Mouse (Mus musculus) stomach, postnatal 0 days (tissue): ENCODE measurements around the gene Map2k5. TPM values are rescaled to one million over a fixed set of nuclear protein-coding genes. Genes with fewer than 3 reads are reported as not detected.

Experiments
- ATAC-seq: fragments of 200-750 bp; cut with Nextera tagmentation; 2 replicates; pipeline ENCODE4 v1.8.0; 2017; ENCODE audit not compliant: low FRiP score, low TSS enrichment
- DNase-seq: peaks from one replicate; pipeline ENCODE4 v3.0.0-alpha.2; 2016; ENCODE audit warnings: low spot score
- H3K27ac ChIP-seq: fragments of 300-500 bp; sonication (generic); replicated peaks from 2 replicates; pipeline ENCODE4 v1.5.1; 2014; ENCODE audit warnings: mild to moderate bottlenecking, control low read depth
- H3K27me3 ChIP-seq: fragments of 300-500 bp; sonication (generic); 2 replicates; pipeline ENCODE4 v1.6.1; 2014; ENCODE audit warnings: low read length; ENCODE audit not compliant: control insufficient read depth, insufficient read depth
- H3K36me3 ChIP-seq: fragments of 300-500 bp; sonication (generic); 2 replicates; pipeline ENCODE4 v1.6.1; 2014; ENCODE audit warnings: low read length, mixed read lengths; ENCODE audit not compliant: control insufficient read depth, insufficient read depth
- H3K4me1 ChIP-seq: fragments of 300-500 bp; sonication (generic); replicated peaks from 2 replicates; pipeline ENCODE4 v1.6.1; 2014; ENCODE audit warnings: antibody characterized with exemption; ENCODE audit not compliant: control insufficient read depth, insufficient read depth
- H3K4me2 ChIP-seq: fragments of 300-500 bp; sonication (generic); replicated peaks from 2 replicates; pipeline ENCODE4 v1.6.1; 2014; ENCODE audit warnings: low read depth, mild to moderate bottlenecking, control low read depth, moderate library complexity
- H3K4me3 ChIP-seq: fragments of 300-500 bp; sonication (generic); 2 replicates; pipeline ENCODE4 v1.5.1; 2014; ENCODE audit warnings: low read depth, low read length, control low read depth
- H3K9ac ChIP-seq: fragments of 300-500 bp; sonication (generic); 2 replicates; pipeline ENCODE4 v1.6.1; 2014; ENCODE audit warnings: mild to moderate bottlenecking, low read length, control low read depth, mixed read lengths
- H3K9me3 ChIP-seq: fragments of 300-500 bp; sonication (generic); 2 replicates; pipeline ENCODE4 v1.6.1; 2016; ENCODE audit warnings: low read length; ENCODE audit not compliant: control insufficient read depth
- CTCF ChIP-seq: IDR thresholded peaks from 2 replicates; pipeline ENCODE4 v1.5.1; 2016; ENCODE audit warnings: antibody characterized with exemption, low read depth, mild to moderate bottlenecking, moderate library complexity
- EP300 ChIP-seq: optimal IDR thresholded peaks from 2 replicates; pipeline ENCODE3; 2016; ENCODE audit warnings: antibody characterized with exemption
- WGBS: fragments of 180-500 bp; shearing (Covaris S2); extraction: QIAGEN DNeasy Blood & Tissue Kit; methylation state at CpG from one replicate; pipeline ENCODE4 v1.1.7; 2014; 5-methylcytosine and 5-hydroxymethylcytosine counted together
- polyA plus RNA-seq: library from polyadenylated mRNA; unstranded; fragments of >200 nt; fragmentation: Nextera tagmentation; extraction: Ambion mirVana; gene quantifications from 2 replicates; pipeline ENCODE4 v1.2.1, GENCODE M21; 2015

The Map2k5 gene
- polyA plus RNA-seq, 1 experiment from 2014 or later = 14.9 TPM

DNA sequence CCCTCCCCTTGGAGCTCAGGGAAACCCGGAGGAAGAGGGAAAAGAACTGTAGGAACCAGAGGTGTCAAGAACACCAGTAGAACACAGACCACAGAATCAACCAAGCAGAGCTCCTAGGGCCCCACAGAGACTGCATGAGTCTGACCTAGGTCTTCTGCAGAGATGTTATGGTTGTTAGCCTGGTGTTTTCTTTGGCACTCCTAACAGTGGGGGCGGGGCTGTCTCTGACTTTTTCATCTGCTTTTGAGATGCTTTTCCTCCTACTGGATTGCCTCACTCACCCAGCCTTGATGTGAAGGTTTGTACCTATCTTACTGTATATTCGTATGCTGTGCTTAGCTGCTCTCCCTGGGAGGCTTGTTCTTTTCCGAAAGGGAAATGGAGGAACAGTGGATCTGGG lies 23.5 kb downstream of the Map2k5 start:
- DNase-seq = no peak
- TF ChIP-seq CTCF = no peak
- TF ChIP-seq EP300 = no peak
- ATAC-seq = no peak
- Histone ChIP-seq H3K9me3 (no peaks in the 10 kb centered on the region), H3K36me3 (no peaks in the 10 kb centered on the region; the same call in 1 of the 2 replicates), H3K4me2 (no peak overlapping the region), H3K9ac (no peak overlapping the region), H3K4me1 (no peaks in the 10 kb centered on the region), H3K27me3 (no peaks in the 10 kb centered on the region), H3K4me3 (no peak overlapping the region), H3K27ac (no peak overlapping the region)
- 89% methylated on average over 4 of the region's 4 CpGs for WGBS

DNA sequence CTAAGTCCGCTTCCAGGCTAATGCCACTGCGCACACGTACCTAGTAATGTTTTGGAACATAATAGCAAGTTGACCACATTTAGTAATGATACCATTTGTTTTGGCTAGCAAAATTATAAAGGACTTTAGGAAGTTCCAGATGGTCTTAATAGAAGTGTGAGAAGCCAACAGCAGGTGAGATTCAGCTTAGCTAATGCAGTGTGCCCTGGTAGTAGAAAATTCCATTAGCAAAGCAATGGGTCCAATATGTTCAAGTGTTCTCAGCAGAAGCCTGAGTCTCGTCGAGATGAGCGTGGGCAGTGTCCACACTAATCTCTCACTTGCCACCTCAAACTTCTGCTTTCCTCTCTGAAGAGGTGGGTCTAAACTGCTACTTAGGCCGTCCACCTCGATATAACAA lies 27.7 kb downstream of the Map2k5 start:
- Histone ChIP-seq H3K36me3 (no peaks in the 10 kb centered on the region), H3K4me2 (no peak overlapping the region), H3K9ac (no peak overlapping the region), H3K9me3 (no peaks in the 10 kb centered on the region), H3K4me3 (no peak overlapping the region), H3K4me1 (no peaks in the 10 kb centered on the region), H3K27ac (no peak overlapping the region), H3K27me3 (no peaks in the 10 kb centered on the region)
- ATAC-seq = no peak
- WGBS = 96% methylated on average over 8 of the region's 8 CpGs
- no peak for DNase-seq
- no peak for TF ChIP-seq CTCF
- TF ChIP-seq EP300 = no peak

DNA sequence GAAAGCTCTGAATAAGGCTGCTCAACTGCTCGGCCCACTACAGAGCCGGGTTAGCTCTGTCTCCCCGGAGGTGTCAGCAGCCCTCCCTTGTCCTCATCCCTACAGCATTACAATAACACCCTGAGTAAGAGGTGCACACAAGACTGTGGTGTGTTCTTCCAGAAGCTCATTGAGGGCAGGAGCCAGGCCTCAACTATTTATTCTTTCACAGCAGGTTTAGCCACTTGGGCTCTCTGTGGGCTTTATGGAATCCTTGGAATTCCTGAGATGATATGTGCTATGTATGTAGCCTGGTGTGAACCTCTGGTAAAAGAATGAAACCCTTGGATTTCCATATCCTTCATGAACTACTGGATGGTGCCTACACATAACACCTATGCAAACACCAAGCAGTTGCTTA lies 28.5 kb downstream of the Map2k5 start:
- ATAC-seq = no peak
- 92% methylated on average over 3 of the region's 3 CpGs for WGBS
- Histone ChIP-seq H3K36me3 (no peaks in the 10 kb centered on the region), H3K27me3 (no peaks in the 10 kb centered on the region), H3K9me3 (no peaks in the 10 kb centered on the region), H3K4me1 (no peaks in the 10 kb centered on the region), H3K9ac (no peak overlapping the region), H3K27ac (no peak overlapping the region), H3K4me2 (no peak overlapping the region), H3K4me3 (no peak overlapping the region)
- no peak for DNase-seq
- no peak for TF ChIP-seq CTCF
- no peak for TF ChIP-seq EP300

DNA sequence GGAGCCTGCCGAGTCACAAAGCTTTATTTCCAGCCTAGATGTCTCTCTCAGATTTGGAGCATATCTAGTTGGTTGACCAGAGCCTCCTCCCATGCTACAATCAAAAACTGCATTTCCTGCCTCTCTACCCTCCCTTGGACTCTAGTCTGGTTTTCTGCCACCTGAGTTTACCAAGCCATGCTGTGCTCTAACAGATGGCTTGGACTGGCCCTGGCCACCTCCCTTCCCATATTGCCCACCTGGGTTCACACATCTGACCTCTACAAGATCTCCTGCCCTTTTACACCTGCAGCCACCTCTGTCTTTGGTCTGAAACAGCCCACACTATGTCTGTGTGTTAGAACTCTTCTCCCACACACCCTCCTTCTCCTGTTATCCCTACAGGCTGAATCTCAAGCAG lies 29.6 kb downstream of the Map2k5 start:
- no peak overlapping the region for H3K4me2 ChIP-seq
- TF ChIP-seq EP300 = no peak
- ATAC-seq (no peak), DNase-seq (no peak)
- H3K4me1 ChIP-seq = no peaks in the 10 kb centered on the region
- H3K4me3 ChIP-seq = no peak overlapping the region
- no peaks in the 10 kb centered on the region for H3K36me3 ChIP-seq
- H3K9me3 ChIP-seq = no peaks in the 10 kb centered on the region
- no peak overlapping the region for H3K27ac ChIP-seq
- no peak overlapping the region for H3K9ac ChIP-seq
- WGBS = 84% methylated on average over 1 of the region's 1 CpGs
- H3K27me3 ChIP-seq = no peaks in the 10 kb centered on the region

DNA sequence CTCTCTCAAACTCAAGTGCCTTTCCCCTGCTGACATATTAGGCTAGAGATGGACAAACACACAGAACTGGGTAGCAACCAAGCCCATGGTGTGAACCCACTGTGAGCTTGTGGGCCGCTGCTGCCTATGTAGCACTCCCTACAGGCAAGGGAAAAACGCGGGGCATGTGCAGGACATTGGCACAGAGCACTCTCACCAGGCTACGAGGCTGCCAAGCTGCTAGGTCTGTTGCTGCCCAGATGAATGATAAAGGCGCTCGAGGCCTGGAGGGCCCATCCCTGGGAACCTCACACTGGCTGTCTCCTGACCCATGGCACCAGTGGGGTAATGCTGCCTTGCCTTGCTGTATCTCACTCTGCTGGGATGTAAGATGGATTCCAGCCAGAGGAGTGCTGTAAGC lies 31.7 kb downstream of the Map2k5 start:
- TF ChIP-seq CTCF (no peak), EP300 (no peak)
- 83% methylated on average over 6 of the region's 6 CpGs for whole genome bisulfite sequencing

DNA sequence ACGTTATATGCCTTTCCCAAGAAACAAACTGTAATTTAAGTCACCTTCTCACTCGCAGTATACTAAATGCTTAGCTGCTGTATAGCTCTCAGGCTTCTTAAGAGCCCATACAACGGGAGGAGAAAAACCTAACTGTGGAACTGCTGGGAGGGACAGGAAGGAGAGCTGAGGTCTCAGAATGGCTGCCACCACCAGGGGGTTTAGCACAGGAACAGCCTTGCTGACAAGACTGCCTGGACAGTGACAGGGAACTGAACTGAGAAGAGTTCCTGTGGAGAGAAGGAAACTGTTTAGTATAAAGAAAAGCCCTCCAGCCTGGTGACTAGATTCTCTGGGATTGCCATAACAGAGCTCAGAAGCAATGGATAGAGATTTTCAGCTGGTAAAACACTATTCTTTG lies 35.9 kb downstream of the Map2k5 start:
- no peaks in the 10 kb centered on the region for H3K4me1 ChIP-seq
- TF ChIP-seq EP300 (no peak), CTCF (peak; percentile 36; the same call in 1 of the 2 replicates)
- WGBS = 76% methylated on average over 3 of the region's 3 CpGs
- no peaks in the 10 kb centered on the region for H3K27me3 ChIP-seq
- H3K9ac ChIP-seq = no peak overlapping the region
- H3K27ac ChIP-seq = no peak overlapping the region
- DNase-seq = no peak
- no peak overlapping the region for H3K4me2 ChIP-seq
- H3K36me3 ChIP-seq = peaks cover 3% of the 10 kb centered on the region; the same call in 1 of the 2 replicates
- no peaks in the 10 kb centered on the region for H3K9me3 ChIP-seq
- no peak overlapping the region for H3K4me3 ChIP-seq
- no peak for ATAC-seq

More for the DNA sequence above, 31.7 kb downstream of the Map2k5 start:
- H3K9ac ChIP-seq = no peak overlapping the region
- no peaks in the 10 kb centered on the region for H3K4me1 ChIP-seq
- H3K9me3 ChIP-seq = no peaks in the 10 kb centered on the region
- H3K27me3 ChIP-seq = no peaks in the 10 kb centered on the region
- H3K4me3 ChIP-seq = no peak overlapping the region
- no peak overlapping the region for H3K4me2 ChIP-seq
- no peak for DNase-seq
- no peak overlapping the region for H3K27ac ChIP-seq
- no peak for ATAC-seq
- no peaks in the 10 kb centered on the region for H3K36me3 ChIP-seq
